Mouse (Mus musculus): Measurements from ENCODE around the gene Ddah2. TPM values are rescaled to one million over a fixed set of nuclear protein-coding genes. Genes with fewer than 3 reads are reported as not detected.

The Ddah2 gene
- polyA plus RNA-seq, 2 experiments: 12.0 to 16.1 TPM

DNA sequence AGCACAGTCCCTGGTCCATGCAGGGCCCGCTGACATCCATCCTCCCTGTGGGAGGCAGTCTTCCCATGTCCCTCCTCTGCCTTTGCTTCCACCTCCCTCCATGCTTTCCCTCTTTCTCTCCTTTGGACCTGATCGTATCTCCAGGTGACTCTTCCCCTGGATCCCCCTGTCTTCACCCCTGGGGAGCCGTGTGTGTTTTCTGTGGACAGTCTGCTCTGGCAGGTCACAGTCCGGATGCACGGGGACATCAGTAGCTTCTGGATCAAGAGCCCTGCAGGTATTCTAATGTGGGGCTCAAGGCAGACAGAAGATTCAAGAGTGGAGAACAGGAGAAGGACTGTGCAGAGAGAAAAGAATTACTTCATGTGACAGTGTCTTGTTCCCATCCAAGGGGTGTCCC is 35.6 kb upstream of the Ddah2 start:
- Histone ChIP-seq H3K36me3 (replicated peaks; ENCODE audit: control insufficient read depth, insufficient read depth, low read depth) (no peaks in the 10 kb centered on the region), H3K9ac (replicated peaks) (no peak overlapping the region), H3K27ac (no peak overlapping the region), H3K4me3 (ENCODE audit: insufficient read depth in 1 of 2, low read depth in 2 of 2, low read length in 2 of 2) (no peak overlapping the region), H3K4me1 (replicated peaks; ENCODE audit: control insufficient read depth in 2 of 2, insufficient read depth in 2 of 2, low read length in 1 of 2) (peaks cover 21 to 34% of the 10 kb centered on the region in 2 experiments), H3K9me3 (ENCODE audit: control insufficient read depth, low read length) (no peaks in the 10 kb centered on the region), H3K27me3 (ENCODE audit: control insufficient read depth, insufficient read depth, low read length) (no peaks in the 10 kb centered on the region), H3K4me2 (ENCODE audit: low read depth) (no peak overlapping the region)
- ATAC-seq (ENCODE audit: insufficient read depth) (no peak), DNase-seq (ENCODE audit: low read depth in 3 of 3, low spot score in 3 of 3) (no peak)
- WGBS (ENCODE audit: insufficient replicate concordance): 78% methylated on average over 5 of the region's 5 CpGs
- no peak for TF ChIP-seq EP300 (IDR thresholded peaks at IDR 0.05; ENCODE audit: low read depth)
- no peak for TF ChIP-seq CTCF (IDR thresholded peaks at IDR 0.05; ENCODE audit: low read depth)

DNA sequence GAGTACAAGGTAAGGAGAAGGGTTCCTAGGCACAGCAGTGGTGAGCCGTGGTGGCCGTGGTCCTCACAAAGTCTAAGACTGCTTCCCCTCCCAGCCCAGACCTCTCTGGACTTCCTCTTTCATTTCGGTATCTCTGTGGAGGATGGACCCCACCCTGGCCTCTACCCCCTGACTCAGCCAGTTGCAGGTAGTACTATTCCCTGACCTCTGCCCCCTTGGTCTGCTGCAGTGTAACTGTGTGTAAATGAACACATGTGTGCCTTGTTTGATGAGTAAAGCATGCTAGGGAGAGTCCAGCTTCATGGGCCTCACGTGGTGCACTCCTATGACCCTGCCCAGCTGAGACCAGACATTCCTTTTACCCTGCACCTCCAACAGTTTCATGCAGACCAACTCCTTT is 35.1 kb upstream of the Ddah2 start:
- TF ChIP-seq EP300 (IDR thresholded peaks at IDR 0.05; ENCODE audit: low read depth) (no peak), CTCF (IDR thresholded peaks at IDR 0.05; ENCODE audit: low read depth) (no peak)
- H3K4me3 ChIP-seq (ENCODE audit: insufficient read depth in 1 of 2, low read depth in 2 of 2, low read length in 2 of 2): no peak overlapping the region
- no peak overlapping the region for H3K27ac ChIP-seq
- H3K9me3 ChIP-seq (ENCODE audit: control insufficient read depth, low read length): no peaks in the 10 kb centered on the region
- no peaks in the 10 kb centered on the region for H3K27me3 ChIP-seq (ENCODE audit: control insufficient read depth, insufficient read depth, low read length)
- H3K4me2 ChIP-seq (ENCODE audit: low read depth): no peak overlapping the region
- 21% methylated on average over 4 of the region's 4 CpGs for WGBS (ENCODE audit: insufficient replicate concordance)
- DNase-seq (ENCODE audit: low read depth in 3 of 3, low spot score in 3 of 3): no peak
- H3K36me3 ChIP-seq (replicated peaks; ENCODE audit: control insufficient read depth, insufficient read depth, low read depth): no peaks in the 10 kb centered on the region
- peaks cover 21 to 34% of the 10 kb centered on the region in 2 experiments for H3K4me1 ChIP-seq (replicated peaks; ENCODE audit: control insufficient read depth in 2 of 2, insufficient read depth in 2 of 2, low read length in 1 of 2)
- no peak for ATAC-seq (ENCODE audit: insufficient read depth)
- H3K9ac ChIP-seq (replicated peaks): no peak overlapping the region

DNA sequence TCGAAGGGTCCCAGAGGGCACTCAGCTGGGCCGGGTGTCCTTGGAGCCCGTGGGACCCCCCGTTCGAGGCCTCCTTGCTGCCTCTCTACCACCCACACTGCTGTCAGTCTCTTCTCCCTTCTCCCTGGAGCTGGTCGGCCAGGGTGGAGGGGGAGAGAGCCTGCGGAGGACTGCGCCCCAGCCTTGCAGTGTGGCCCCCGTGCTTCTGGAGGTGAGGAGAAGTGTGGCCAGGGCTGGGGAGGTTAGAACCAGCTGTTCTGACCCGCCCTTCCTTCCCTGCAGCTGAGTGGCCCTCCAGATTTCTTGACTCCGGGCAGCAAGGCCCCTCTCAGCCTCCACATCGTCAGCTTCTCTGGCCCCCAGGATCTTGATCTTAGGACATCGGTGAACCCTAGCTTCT is 34.6 kb upstream of the Ddah2 start:
- Histone ChIP-seq H3K4me1 (replicated peaks; ENCODE audit: control insufficient read depth in 2 of 2, insufficient read depth in 2 of 2, low read length in 1 of 2) (peaks cover 21 to 34% of the 10 kb centered on the region in 2 experiments), H3K9ac (replicated peaks) (no peak overlapping the region), H3K27me3 (ENCODE audit: control insufficient read depth, insufficient read depth, low read length) (no peaks in the 10 kb centered on the region), H3K27ac (no peak overlapping the region), H3K4me2 (ENCODE audit: low read depth) (no peak overlapping the region), H3K9me3 (ENCODE audit: control insufficient read depth, low read length) (no peaks in the 10 kb centered on the region), H3K4me3 (ENCODE audit: insufficient read depth in 1 of 2, low read depth in 2 of 2, low read length in 2 of 2) (no peak overlapping the region), H3K36me3 (replicated peaks; ENCODE audit: control insufficient read depth, insufficient read depth, low read depth) (no peaks in the 10 kb centered on the region)
- DNase-seq (ENCODE audit: low read depth in 3 of 3, low spot score in 3 of 3): no peak
- no peak for ATAC-seq (ENCODE audit: insufficient read depth)
- TF ChIP-seq CTCF (IDR thresholded peaks at IDR 0.05; ENCODE audit: low read depth): no peak
- TF ChIP-seq EP300 (IDR thresholded peaks at IDR 0.05; ENCODE audit: low read depth): no peak
- 43% methylated on average over 13 of the region's 13 CpGs for whole genome bisulfite sequencing (ENCODE audit: insufficient replicate concordance)

DNA sequence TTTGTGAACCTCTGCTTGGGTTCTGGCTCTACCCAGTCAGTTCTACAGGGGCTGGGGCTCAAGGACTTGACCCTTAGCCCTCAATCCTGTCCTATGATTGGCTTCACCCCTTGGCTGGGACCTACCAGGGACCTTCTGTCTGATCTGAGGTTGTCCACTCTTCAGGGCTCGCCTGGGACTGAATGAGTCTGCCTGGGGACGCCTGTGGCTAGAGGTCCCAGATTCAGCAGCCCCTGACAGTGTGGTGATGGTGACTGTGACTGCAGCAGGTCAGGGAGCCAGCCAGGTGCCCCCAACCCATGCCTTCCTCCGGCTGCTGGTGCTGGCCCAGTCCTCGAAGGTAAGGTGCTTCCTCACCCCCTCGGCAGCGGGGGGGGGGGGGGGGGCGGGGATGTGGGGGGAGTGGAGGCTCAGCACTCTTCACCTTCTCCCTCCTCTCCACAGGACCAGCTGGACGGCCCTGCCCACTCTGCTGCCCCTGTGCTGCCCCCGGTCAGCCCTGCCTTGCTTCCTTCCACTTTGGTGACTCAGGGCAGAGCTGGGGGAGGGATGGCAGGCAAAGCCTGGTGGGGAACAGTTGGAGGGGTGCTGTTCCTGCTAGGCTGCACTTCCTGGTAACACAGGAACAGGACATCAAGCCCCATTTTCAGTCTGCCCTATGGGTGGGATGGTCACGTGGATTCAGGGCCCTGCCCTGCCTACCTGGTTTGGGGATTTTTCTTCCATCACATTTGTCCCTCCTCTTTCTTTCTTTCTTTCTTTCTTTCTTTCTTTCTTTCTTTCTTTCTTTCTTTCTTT is 33.9 kb upstream of the Ddah2 start:
- no peak overlapping the region for H3K4me2 ChIP-seq (ENCODE audit: low read depth)
- H3K36me3 ChIP-seq (replicated peaks; ENCODE audit: control insufficient read depth, insufficient read depth, low read depth): no peaks in the 10 kb centered on the region
- DNase-seq (ENCODE audit: low read depth in 3 of 3, low spot score in 3 of 3) (no peak), ATAC-seq (ENCODE audit: insufficient read depth) (no peak)
- H3K27ac ChIP-seq: no peak overlapping the region
- WGBS (ENCODE audit: insufficient replicate concordance): 38% methylated on average over 10 of the region's 10 CpGs
- peaks cover 21 to 35% of the 10 kb centered on the region in 2 experiments for H3K4me1 ChIP-seq (replicated peaks; ENCODE audit: control insufficient read depth in 2 of 2, insufficient read depth in 2 of 2, low read length in 1 of 2)
- no peaks in the 10 kb centered on the region for H3K9me3 ChIP-seq (ENCODE audit: control insufficient read depth, low read length)
- TF ChIP-seq EP300 (IDR thresholded peaks at IDR 0.05; ENCODE audit: low read depth) (no peak), CTCF (IDR thresholded peaks at IDR 0.05; ENCODE audit: low read depth) (no peak)
- no peak overlapping the region for H3K9ac ChIP-seq (replicated peaks)
- no peaks in the 10 kb centered on the region for H3K27me3 ChIP-seq (ENCODE audit: control insufficient read depth, insufficient read depth, low read length)
- H3K4me3 ChIP-seq (ENCODE audit: insufficient read depth in 1 of 2, low read depth in 2 of 2, low read length in 2 of 2): no peak overlapping the region

DNA sequence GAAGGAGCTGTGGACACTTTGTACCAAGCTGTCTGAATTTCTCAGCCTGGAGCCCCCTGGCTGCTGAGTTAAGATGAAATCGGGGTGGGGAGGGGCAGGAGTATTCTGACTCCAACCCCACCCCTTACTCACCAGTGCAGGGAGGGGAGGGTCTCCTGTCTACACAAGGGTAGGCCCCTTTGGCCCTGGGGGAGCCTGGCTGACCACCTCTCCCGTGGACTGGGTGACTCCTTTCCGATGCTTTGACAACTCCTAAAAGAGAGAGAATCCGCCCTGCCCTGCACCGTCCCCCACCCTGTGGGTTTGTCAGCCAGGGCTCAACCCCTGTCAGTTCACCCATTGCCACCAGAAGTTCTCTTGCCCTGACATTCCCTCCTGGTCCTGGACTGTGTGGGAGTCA is 32.6 kb upstream of the Ddah2 start:
- H3K4me1 ChIP-seq (replicated peaks; ENCODE audit: control insufficient read depth in 2 of 2, insufficient read depth in 2 of 2, low read length in 1 of 2): peaks cover 20 to 36% of the 10 kb centered on the region in 2 experiments
- no peak for TF ChIP-seq EP300 (IDR thresholded peaks at IDR 0.05; ENCODE audit: low read depth)
- TF ChIP-seq CTCF (IDR thresholded peaks at IDR 0.05; ENCODE audit: low read depth): no peak
- no peaks in the 10 kb centered on the region for H3K9me3 ChIP-seq (ENCODE audit: control insufficient read depth, low read length)
- H3K36me3 ChIP-seq (replicated peaks; ENCODE audit: control insufficient read depth, insufficient read depth, low read depth): no peaks in the 10 kb centered on the region
- no peak overlapping the region for H3K27ac ChIP-seq
- H3K27me3 ChIP-seq (ENCODE audit: control insufficient read depth, insufficient read depth, low read length): no peaks in the 10 kb centered on the region
- DNase-seq (ENCODE audit: low read depth in 3 of 3, low spot score in 3 of 3): no peak
- WGBS (ENCODE audit: insufficient replicate concordance): 72% methylated on average over 5 of the region's 5 CpGs
- H3K4me2 ChIP-seq (ENCODE audit: low read depth): no peak overlapping the region
- no peak overlapping the region for H3K4me3 ChIP-seq (ENCODE audit: insufficient read depth in 1 of 2, low read depth in 2 of 2, low read length in 2 of 2)
- ATAC-seq (ENCODE audit: insufficient read depth): no peak
- no peak overlapping the region for H3K9ac ChIP-seq (replicated peaks)

Data from liver, embryonic 14.5 days (tissue).